Mouse (Mus musculus) left cerebral cortex, adult 9 months (tissue): Measurements from ENCODE around the gene Mdfic.

Experiments
- DNase-seq, 2 experiments: peaks; one replicate each; pipeline ENCODE4 v3.0.0; 2022; ENCODE audit warnings: low spot score in 2 of 2

Mdfic gene

GRCm38 (mm10) chr6:15792680-15793601 lies 72.5 kb downstream of the Mdfic start:
- DNase-seq: peak in 1 of 2 experiments; percentile 12

GRCm38 (mm10) chr6:15793602-15794345 lies 73.3 kb downstream of the Mdfic start:
- no peak for DNase-seq

GRCm38 (mm10) chr6:15794801-15795200 lies 74.3 kb downstream of the Mdfic start:
- DNase-seq: no peak

GRCm38 (mm10) chr6:15807382-15807781 lies 86.9 kb downstream of the Mdfic start:
- no peak for DNase-seq

GRCm38 (mm10) chr6:15825236-15825635 lies 104.8 kb downstream of the Mdfic start:
- no peak for DNase-seq

- no peak for DNase-seq
These were observed 109.4 kb downstream of the Mdfic start for GRCm38 (mm10) chr6:15829812-15830211.

- DNase-seq: no peak
These were observed 110.2 kb downstream of the Mdfic start for GRCm38 (mm10) chr6:15830651-15831050.

GRCm38 (mm10) chr6:15837695-15838094 lies 117.2 kb downstream of the Mdfic start:
- no peak for DNase-seq

GRCm38 (mm10) chr6:15839831-15840230 lies 119.4 kb downstream of the Mdfic start:
- DNase-seq: no peak

GRCm38 (mm10) chr6:15840429-15840828 lies 120.0 kb downstream of the Mdfic start:
- no peak for DNase-seq

- no peak for DNase-seq
These were observed 121.2 kb downstream of the Mdfic start for GRCm38 (mm10) chr6:15841476-15842209.

GRCm38 (mm10) chr6:15843295-15843694 lies 122.8 kb downstream of the Mdfic start:
- DNase-seq: no peak

- DNase-seq: no peak
These were observed 125.4 kb downstream of the Mdfic start for GRCm38 (mm10) chr6:15845711-15846342.
